Mouse (Mus musculus) layer of hippocampus, adult 11-12 months (tissue): ENCODE measurements around the gene 1700014D04Rik.
"Not testable (repeated sequence)": the region's sequence is repeated elsewhere in the genome, so short reads cannot be mapped to it uniquely, and the experiment has no call there.

ENCODE experiments used
- DNase-seq: peaks from one replicate; pipeline ENCODE4 v3.0.0; 2022; ENCODE audit warnings: low spot score

1700014D04Rik gene

DNA sequence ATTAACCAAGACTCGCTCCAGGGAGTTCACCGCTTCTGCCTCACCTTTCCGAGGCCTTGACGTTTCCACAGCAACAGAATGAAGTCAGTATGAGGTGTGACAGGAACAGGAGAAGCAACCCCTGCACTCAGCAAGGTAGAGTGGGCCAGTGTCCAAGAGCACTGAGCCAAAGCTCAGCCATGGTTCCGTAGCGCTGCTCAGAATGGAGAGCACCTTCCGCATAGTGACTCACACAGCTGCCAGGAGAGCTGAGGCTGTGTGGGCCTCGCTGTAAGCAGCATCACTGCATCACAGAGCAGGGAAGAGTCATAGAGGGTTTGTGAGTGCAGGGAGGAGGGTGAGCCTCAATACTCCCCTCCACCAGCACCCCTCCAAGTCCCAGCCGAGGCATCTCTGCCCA is at the start of gene 1700014D04Rik:
Gene 1700014D04Rik (minus strand): TSS at position 42 of the 400 bp plus-strand sequence.
- no peak for DNase-seq

DNA sequence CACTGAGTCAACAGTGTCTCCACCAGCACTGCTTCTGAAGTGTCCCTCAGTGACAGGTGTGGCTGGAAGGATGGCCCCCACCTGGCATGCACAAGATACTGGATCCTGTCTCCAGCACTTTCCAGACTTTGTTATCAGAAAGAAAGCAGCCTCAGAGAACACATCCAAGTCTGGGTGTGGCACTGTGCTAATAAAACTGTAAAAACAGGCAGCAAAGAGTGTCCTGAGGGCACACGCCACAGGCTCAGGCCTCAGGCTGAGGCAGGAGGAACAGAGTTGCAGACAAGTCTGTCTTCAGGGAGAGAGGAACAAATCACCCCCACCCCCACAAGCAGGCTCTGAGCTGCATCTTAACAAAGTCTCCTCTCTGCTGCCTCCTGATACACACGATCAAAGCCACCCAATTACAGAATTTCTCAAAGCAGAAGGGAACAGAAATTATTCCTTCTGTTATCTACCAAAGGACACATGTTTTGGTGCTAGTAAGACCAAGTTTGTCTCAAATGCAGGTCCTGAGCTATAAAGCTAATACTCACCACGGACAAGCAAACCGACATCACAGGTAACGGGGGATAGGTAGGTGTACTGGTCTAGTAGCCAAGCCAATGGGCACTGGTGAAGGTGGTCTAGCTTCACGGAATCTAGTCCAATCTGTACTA is 49.4 kb upstream of the 1700014D04Rik start:
- no peak for DNase-seq

DNA sequence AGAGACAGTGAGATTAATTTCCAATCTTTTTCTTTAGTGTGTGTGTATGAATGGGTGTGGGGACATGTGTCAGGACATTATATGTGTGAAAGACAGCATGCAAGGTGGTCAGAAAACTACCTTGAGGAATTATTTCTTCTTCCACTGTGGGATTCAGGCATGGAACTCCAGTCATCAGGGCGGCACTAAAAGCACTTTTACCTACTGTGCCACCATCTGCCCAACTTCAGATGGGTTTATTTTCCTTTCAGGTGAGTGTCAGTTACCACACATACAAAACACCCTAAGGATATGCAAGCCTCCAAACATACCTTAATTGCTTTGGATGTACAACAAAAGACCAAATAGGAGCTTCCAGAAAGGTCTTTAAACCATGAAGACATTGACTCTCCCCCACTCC is 48.2 kb upstream of the 1700014D04Rik start:
- no peak for DNase-seq

DNA sequence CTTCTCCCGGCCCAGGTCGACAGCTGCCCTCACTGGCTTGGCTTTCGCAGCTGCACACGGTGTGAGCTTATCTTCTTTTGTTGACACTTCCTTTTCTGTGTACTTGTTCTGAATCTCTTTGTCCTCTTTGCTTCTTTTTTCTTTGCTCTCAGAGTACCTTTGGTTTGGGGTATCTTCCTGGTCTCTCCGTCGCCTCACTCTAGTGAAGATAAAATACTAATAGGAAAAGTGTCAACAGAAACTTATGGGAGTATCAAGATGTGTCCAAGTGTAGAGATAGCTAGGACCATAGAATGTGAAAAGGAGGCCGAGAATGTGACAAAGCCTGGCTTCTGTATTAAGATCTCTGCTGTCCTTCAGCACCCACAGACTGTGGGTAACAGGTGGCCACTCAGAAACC is 35.6 kb upstream of the 1700014D04Rik start, which contains the start of gene Gm49354:
Gene Gm49354 (minus strand): TSS at position 101 of the 400 bp plus-strand sequence.
- no peak for DNase-seq

DNA sequence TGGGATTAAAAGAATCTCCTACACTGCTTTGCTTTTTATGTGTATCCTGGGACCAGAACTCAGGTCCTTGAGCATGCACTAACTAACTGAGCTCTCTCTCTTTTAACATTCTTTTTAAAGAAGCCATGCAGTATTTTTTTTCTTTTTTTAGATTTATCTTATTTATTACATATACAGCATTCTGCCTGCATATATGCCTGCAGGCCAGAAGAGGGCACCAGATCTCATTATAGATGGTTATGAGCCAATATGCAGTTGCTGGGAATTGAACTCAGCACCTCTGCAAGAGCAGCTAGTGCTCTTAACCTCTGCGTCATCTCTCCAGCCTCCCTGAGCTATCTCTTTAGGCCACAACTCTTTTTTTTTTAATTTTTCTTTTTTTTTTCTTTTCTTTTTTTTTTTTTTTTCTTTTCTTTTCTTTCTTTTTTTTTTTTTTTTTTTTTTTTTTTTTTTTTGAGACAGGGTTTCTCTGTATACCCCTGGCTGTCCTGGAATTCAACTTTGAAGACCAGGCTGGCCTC is 33.3 kb upstream of the 1700014D04Rik start:
- not testable (repeated sequence) for DNase-seq

DNA sequence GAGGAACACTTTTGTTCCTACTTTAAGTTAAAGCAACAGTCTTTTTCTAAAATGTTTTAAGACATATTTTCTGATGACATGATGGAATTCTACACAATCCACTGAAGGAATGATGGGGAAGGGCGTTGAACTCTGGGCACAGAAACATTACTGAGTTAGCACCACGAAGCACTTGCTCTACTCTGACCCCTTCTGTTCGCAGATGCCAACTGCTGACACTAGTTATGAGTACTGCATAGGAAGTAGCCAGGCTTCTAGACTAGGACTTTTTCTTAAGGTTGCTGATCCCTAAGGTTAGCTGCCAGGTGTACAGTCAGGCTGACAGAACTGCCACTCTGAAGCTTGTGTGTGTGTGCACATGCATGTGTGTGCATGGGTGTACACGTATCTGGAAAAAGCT is 32.7 kb upstream of the 1700014D04Rik start:
- DNase-seq, result no peak

DNA sequence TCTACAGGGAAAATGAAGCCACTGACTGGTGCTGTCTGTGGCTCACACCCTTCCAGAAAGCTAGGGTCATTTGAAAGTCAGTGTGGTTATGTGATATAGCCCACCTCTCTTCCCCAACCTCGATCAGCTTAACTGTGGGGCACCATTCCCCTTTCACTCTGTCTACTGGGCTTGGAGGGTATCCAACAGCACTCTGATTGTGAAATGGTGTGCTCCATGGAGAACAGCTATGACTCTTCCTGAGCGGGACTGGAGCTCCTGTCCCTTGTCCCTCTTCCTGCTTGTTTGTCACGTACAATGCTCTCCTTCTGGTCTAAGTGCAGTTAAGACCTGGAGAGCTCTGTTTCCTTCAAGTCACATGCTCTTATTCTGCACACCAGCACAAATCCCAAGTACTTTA is 28.6 kb upstream of the 1700014D04Rik start:
- DNase-seq, result no peak

DNA sequence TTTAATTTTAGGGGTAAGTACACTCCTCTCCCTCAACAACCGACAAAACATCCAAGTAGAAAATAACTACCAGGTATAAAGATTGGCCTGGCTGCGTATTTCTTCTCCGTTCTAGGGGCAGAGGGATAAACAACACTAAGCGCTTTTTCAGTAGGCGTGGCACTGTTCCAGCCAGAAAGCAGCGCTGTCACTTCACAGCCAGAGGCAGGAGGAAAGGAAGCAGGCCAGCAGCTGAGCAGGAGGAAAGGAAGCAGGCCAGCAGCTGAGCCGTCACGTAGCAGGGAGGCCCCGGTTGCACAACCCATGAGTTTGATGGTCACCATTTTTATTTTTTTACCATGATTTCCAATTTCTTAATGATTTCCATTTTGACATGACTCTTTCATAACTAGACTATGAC is 24.7 kb upstream of the 1700014D04Rik start:
- DNase-seq, result peak; percentile 70

DNA sequence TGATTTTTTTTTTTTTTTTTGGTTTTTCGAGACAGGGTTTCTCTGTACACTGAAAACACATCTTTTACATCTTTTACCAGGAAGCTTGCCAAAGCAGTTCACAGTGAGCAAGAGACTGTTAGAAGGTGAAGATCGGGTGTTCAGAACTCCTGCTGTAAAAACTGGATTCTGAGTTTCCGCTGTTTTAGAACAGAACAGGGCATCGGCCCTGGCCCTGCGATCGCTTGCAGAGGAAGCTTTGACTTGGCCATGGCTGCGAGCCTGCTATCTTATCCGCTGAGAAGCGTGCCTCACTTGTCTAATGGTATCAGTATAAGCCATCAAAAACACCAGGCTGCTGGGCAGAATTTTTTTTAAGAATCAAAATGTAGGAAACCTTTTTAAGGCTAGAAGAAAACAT is 24.3 kb upstream of the 1700014D04Rik start:
- no peak for DNase-seq

DNA sequence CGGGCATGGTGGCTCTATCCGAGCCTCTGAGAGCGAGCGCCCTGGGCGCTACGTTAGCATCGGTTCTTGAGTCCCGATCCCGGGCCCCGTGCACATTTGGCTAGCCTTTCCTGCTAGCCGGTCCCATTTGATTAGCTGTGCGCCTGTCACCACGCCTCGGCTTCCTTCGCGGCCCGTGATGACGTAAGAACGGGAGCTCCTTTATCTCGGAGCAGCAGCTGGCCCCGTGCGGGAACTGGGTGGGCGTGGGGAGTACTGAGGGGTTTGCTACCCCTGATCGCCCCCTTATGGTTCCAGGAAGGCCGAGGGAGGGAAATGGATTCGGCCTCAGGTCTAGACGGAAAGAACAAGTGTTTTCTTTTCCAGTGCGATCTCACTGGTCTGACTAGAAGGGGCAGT is 23.6 kb upstream of the 1700014D04Rik start:
- DNase-seq, result peak; percentile 87

DNA sequence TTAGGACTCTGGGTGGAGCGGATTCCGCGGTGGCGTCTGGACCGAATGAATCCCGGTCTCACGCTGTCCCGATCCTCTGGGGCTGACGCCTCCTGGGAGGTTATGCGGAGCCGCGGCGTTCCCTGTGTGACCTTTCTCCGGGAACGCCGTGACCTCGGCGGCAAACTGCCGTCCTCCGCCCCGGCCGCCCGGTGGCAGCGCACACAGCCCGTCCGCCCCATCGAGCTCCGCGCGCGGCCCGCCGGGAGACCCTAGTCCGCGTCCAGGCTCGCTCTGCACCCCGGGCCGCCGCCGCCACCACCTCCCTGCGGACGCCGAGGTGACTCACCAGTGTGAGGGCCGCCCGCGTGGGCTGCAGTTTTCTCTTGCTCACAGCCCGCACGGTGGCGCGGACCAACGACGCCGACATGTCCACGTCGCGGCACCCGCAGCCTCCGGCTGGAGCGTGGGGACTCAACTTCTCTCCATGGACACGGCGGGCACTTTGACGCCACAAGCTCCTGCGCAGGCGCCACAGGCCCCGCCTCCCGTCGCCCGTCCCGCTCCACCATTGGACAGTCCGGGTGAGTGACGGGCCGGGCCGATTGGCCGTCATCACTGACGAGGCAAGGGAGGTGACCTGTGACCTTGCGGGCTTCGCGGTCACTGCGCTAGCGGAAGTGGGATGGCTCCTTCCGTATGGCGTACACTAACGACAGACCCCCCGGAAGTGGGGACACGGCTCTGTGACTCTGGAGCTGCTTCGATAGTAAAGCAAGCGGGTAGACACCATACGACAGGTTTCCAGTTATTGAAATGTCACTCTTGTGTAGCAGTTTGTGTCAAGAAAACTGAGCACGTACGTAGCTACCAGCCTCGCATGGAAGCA is 23.0 kb upstream of the 1700014D04Rik start, which contains the start of gene Isca1:
Gene Isca1 (minus strand): TSS at position 515 of the 868 bp plus-strand sequence.
- DNase-seq, result peak; percentile 99

DNA sequence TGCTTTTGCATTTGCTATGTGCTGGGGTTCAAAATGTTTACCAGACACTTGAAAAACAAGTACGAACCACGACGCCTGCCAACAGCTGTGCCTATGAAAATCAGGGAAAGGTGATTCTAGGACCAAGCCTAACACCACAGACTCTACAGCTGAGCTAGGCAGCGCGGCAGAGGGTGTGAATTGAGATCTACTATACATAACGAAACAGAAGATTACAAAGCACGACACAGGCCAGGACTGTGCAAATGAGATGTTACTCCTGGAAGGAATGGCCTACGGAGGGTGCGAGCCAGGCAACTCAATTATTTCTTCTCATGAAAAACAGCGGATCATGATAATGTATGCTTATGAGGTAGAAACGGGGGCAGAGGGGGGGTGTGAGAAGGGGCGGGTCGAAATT is 22.0 kb upstream of the 1700014D04Rik start:
- no peak for DNase-seq

DNA sequence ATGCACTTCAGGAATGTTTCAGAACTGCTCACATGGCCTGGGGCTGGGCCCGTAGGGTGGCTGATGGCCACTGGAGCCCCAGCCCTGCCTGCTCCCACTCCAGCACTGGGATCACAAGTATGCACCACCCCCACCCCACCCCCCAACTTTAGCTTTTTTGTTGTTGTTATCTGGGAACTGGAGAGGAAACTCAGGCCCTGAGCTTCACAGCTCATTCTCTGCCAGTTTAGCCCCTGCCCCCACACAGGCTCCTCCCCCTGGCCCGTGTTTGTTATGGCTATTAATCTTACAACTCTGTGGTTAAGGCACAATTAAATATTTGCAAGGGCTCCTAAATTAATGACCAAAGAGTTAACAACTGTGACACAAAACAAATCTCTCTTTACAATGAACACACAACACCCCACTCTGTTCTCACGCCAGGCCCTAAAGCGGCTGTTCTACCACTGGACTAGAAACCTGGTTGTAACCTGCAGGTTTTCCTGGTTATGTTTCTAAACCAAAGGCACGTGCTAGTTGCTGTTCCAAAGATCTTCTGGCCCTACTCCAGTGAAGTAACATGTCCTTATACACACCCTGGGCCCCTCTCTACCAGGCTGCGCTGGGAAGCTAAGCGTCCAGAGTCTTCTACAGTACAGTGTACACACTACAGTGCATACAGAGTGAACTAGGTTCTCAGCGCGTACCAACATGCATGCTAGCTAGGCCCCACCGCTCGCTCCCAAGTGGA is 20.4 kb upstream of the 1700014D04Rik start:
- DNase-seq, result no peak

DNA sequence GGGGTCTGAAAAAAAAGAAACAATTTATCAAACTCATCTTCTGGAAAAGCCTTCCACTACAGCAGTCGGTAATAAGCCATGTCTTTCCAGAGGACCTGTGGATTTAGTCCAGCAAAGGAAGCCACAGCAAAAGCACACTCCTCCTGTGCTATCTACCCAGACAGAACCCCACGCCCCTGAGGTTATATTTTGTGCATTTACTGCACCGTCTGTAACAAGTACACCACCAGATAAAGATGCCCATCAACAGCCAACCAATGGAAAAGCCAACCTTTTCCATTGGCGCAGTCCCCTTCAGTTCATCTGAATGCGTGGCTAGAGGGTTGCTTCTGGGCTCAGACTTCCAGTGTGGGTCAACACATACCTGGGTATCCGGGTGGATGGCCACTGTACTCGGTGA is 16.2 kb upstream of the 1700014D04Rik start:
- no peak for DNase-seq

DNA sequence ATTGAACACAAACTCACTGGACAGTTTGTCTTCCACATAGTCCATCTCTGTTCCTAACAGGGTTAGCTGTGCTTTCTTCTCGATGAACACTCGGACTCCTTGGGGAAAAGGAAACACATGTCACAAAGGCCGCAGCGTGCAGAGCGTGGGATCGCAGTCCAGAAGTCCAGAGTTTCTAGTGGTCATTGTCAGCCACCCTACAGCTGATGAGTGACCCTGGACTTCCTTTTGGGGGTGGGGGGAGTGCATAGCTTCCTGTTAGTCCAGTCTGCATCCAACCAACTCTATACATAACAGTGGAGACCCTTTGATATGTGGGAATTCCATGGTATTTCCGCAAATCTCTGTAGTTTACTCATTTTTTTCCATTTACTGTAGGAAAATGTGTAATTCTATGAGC is 10.4 kb upstream of the 1700014D04Rik start:
- no peak for DNase-seq

DNA sequence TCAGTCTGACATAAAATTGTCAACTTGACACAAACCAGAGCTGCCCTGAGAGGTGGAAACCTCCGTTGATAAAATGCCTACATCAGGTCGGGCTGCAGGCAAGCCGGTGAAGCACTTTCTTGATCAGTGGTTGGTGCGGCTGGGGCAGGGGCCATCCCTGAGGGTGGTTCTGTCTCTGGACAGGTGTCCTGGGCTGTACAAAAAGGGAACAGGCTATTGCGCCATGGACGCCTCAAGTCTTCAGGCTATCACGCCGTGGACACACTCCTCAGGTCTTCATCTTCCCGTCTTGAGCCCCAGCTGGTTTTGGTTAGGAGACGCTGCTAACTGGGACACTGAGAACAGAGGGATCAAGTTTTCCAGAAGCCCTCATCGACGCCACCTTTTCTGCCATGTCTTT is 3.8 kb upstream of the 1700014D04Rik start:
- DNase-seq, result no peak

DNA sequence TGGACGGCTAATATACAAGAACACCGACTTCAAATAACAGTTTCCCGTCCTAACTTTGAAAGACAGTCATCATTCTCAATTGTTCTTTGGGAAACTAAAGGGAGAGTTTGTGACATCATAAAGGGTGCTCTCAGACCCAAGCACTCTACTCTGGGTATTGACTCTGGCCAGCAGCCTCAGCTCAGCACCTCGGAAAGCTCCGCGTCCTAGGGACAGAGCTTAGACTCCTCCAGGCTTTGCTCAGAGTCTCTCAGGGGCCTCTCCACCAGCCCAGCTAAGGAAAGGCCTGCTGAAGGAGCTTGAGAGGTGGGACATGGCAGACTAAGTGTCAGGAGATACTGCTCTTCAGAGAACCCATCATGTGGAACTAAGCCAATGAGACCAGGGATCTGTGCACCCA is 388 bp downstream of the 1700014D04Rik start:
- DNase-seq, result no peak

DNA sequence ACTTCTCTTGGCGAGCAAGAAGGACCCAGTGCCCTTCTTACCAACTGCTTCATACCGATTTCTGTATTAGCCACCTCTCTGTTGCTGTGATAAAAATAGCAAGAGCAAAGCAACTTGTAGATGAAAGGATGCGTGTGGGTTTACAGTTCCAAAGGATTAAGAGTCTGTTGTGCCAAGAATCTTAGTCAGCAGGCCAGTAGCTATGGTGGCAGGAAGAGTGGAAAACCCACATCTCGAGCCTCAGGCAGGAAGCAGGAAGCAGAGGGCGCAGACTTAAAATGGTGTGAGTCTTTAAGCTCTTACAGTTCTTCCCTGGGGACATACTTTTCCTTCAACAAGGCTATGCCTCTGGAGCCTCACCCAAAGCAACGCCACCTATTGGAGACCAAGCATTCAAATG is 1.1 kb downstream of the 1700014D04Rik start:
- DNase-seq, result no peak

DNA sequence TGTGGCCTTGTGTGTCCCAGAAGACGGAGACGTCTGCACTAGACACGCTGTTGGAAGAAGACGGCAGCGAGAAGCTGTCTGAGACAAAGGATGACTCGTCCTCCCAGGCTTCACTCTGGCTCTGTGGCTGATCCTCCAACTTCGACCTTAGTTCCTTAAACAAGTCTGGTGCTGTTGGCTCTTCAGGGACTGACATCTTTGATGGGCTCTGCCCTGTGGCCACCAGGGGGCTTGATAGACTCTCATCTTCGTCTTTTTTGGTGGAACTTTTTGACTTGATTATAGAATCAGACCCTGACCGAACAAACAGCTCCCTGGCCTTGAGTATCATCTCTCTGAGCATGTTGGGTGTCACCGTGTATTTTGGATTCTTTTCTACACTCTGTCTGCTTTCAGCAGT is 4.9 kb downstream of the 1700014D04Rik start:
- DNase-seq, result peak; percentile 31

DNA sequence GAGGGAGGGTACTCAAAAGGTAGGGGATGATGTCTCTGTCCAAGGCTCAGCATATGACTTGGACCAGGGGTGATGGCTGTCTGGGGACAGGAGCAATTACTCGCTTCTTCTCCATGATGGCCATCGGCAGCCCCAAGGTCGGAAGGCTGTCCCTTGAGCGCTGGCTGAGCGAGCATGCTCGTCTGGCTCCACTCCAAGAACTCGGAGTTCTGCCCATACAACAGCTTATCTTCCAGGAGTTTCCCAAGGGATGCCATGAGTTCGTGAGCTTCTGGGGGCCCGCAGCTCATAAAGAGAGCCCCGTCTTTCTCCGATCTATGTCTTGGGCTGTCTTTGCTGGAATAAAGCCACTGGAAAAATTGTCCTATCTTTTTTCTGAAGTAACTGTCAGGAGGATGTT is 5.5 kb downstream of the 1700014D04Rik start:
- DNase-seq, result no peak

DNA sequence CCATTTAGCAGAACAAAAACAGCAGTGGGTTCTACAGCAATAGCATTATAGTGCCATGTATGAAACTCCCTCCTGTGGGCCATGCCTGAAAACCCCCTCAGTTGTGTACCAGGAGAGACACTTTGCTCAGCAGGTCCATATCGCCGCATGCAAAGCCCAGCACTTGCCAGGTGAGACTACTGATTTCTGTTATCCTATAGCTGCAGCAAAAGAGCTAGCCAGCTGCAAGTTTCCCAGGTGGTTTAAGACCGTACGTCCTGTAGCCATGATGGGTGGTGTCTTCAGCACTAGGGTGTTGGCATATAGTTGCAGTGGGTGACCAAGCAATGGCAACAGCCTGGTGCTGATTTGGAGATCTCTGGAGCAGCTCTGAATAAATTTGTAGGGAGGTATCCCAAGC is 7.2 kb downstream of the 1700014D04Rik start:
- no peak for DNase-seq

DNA sequence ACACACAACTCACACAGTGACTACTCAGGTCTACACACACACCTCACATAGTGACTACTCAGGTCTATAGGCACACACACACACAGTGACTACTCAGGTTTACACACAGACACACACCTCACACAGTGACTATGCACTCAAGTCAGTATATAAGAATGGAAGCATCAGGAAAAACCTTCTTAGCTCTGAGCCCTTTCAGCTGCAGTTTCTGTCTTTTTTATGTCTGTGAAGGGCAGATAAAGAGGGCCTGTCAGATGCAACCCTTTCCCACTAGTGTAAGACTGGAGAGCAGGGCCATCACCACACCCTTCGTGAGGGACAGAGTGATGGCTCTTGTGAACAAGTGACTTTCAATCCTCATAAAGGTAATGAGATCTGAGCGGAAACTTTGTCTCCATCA is 8.1 kb downstream of the 1700014D04Rik start:
- no peak for DNase-seq
